Mouse (Mus musculus): ENCODE data around the gene Sfi1.
"Not testable (repeated sequence)": the region's sequence is repeated elsewhere in the genome, so short reads cannot be mapped to it uniquely, and the experiment has no call there.

- TF ChIP-seq CTCF, EP300 (IDR thresholded peaks at IDR 0.05; ENCODE audit: low read depth): not testable (repeated sequence)
Measured at GRCm38 (mm10) chr11:3153666-3154397, 39.4 kb downstream of the Sfi1 start.
